ENCODE assay signal across 8 mouse cellular contexts in the genomic region with DNA sequence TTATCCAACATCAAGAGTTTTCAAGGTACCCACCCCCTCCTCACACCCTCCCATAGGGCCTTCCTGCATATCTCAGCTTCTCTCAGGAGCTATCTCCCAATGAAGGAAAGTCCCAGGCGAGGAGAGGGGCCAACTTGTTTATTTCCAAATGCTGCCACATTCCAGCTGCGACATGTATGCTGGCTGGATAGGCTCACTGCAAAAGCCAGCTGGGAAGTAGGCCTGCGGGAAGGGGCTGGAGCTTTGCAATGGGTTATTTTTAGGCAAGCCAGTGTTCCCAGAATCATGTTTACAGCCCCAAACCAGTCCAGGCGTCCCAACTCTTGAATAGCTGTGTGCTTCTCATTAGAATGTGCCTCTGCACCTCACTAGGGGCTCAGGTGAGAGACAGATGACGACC. TPM values are rescaled to one million over a fixed set of nuclear protein-coding genes. Genes with fewer than 3 reads are reported as not detected.
DNase-seq lines count a peak whose midpoint lies in the region; ATAC-seq lines count a peak whose summit lies in the region.

No protein-coding gene starts in this region.

- 53% methylated on average over 5 of the region's 5 CpGs for WGBS in forebrain, embryonic 11.5 days

- H3K27me3 ChIP-seq in forebrain, embryonic 11.5 days (ENCODE audit: control insufficient read depth, insufficient read depth, low read length) = no peaks in the 10 kb centered on the region

- no peak overlapping the region for H3K4me3 ChIP-seq in forebrain, embryonic 11.5 days (ENCODE audit: low read depth, low read length)

- H3K4me2 ChIP-seq in forebrain, embryonic 11.5 days (ENCODE audit: low read depth, low read length, severe bottlenecking) = no peak overlapping the region

- H3K9me3 ChIP-seq in forebrain, embryonic 11.5 days (ENCODE audit: control insufficient read depth, low read length) = no peaks in the 10 kb centered on the region

- peak; percentile 53 for DNase-seq in kidney, adult 11 months
- no peak for DNase-seq in kidney, adult 18-20 months
- DNase-seq in forebrain, embryonic 11.5 days (ENCODE audit: low spot score) = no peak
- DNase-seq in heart, postnatal 25 days (ENCODE audit: low spot score) = peak; percentile 65
- peak; percentile 73 for DNase-seq in layer of hippocampus, adult 9-11 months
- peak; percentile 59 for DNase-seq in right cerebral cortex, adult 18-20 months
- DNase-seq in embryo, embryonic 10.5 days (ENCODE audit: low spot score) = no peak
- no peak for DNase-seq in thymus, adult 18-20 months

- H3K9ac ChIP-seq in forebrain, embryonic 11.5 days (ENCODE audit: low read length) = 0 out of 2 replicates have a peak overlapping the region, but pooled peaks have one; percentile 20

- ATAC-seq in forebrain, embryonic 11.5 days (replicated peaks; ENCODE audit: low FRiP score) = no peak

- H3K36me3 ChIP-seq in forebrain, embryonic 11.5 days (ENCODE audit: control insufficient read depth, insufficient read depth, low read length) = no peaks in the 10 kb centered on the region

- peak overlapping the region; percentile 79; the same call in 1 of the 2 replicates for H3K27ac ChIP-seq in forebrain, embryonic 11.5 days (ENCODE audit: low read depth, low read length)

- intact Hi-C loops in heart, postnatal 25 days (cut with DNase I) = loop anchor here (5.0 kb wide), 1 partner anchor 43 kb away; no protein-coding TSS in a partner anchor

- H3K4me1 ChIP-seq in forebrain, embryonic 11.5 days (replicated peaks; ENCODE audit: control insufficient read depth, insufficient read depth, low read length) = peaks cover 14% of the 10 kb centered on the region

RNA-seq across cellular contexts. Expression of a gene that starts 51.5 kb away (rescaled TPM):
- 5.2 and 7.2 TPM in 2 replicates for polyA plus RNA-seq in forebrain, embryonic 11.5 days (2014; fragmentation: Nextera tagmentation; extraction: Ambion mirVana)
- total RNA-seq in heart, postnatal 25 days (2021) = 1 to 10 TPM; 7.3 TPM

Comparison
In these comparisons a context has a peak if more than half of its experiments do, and no peak if none do; other contexts are left out.
1. DNase-seq: peak in kidney, adult 11 months (single experiment), heart, postnatal 25 days (single experiment), layer of hippocampus, adult 9-11 months (single experiment) and right cerebral cortex, adult 18-20 months (single experiment); none in kidney, adult 18-20 months (single experiment), forebrain, embryonic 11.5 days (single experiment), embryo, embryonic 10.5 days (single experiment) and thymus, adult 18-20 months (0 of 2).